Mouse (Mus musculus) frontal cortex, adult (tissue): ENCODE measurements around the gene Tmtc1.

Source experiments
- ATAC-seq: cut with Nextera tagmentation; 2 replicates; pipeline ENCODE4 v1.9.2; 2017; ENCODE audit warnings: mild to moderate bottlenecking, moderate library complexity, mixed read lengths; ENCODE audit not compliant: low TSS enrichment

Tmtc1 gene

DNA sequence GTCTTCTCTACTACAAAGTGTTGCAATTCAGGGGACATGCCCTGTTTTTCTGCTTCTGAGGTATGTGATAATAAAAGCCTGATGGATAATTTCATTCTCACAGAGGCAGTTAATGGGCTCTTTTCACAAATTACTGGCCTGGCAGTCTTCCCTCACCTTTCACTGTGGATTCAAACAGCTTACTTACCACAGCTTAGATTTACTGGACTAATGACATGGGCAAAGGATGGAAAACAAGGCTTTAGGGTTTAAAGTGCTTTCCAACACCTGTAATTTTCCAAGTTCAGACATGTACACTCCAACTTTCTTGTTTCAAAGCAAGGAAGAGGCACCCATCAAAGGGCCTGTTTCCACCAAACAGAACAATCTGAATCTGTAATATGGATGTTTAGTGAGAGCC lies 129.1 kb downstream of the Tmtc1 start:
- ATAC-seq: no peak

DNA sequence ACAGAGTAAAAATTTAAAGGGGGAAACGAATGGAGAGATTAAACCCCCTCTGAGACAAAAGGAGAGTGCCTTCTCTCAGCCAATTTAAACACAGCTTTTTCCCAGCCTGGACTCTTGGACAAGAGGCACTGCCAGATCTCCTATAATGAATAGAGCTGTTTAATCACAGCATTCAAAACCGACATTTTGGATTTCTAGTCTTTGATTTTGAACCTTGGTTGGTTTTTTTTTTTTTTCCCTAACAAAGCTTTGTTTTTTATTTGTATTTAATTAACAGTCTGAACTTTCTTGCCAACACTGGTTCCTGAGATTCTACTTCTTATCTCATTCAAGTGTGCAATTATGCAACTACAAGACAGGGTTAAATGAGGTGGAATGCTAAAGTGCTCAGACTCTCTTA lies 133.2 kb downstream of the Tmtc1 start:
- ATAC-seq: no peak

DNA sequence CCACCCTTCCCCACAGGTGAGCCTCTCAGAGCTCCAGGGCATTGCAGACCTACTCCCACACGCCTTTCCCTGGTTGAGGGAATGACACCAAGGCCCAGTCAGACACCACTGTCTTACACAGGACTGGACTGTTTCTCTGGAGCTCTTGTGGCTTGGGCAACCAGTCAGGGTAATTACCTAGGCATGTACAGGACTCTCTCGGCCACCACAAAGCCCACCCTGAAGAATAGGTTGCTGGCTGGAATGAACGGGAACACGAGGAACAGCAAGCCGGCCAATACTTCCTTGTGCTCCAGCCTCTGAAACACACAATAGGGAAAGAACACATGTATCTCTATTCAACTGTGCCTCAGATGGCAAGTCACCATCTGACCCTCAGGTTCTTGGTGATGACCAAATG lies 138.4 kb downstream of the Tmtc1 start:
- ATAC-seq: no peak

DNA sequence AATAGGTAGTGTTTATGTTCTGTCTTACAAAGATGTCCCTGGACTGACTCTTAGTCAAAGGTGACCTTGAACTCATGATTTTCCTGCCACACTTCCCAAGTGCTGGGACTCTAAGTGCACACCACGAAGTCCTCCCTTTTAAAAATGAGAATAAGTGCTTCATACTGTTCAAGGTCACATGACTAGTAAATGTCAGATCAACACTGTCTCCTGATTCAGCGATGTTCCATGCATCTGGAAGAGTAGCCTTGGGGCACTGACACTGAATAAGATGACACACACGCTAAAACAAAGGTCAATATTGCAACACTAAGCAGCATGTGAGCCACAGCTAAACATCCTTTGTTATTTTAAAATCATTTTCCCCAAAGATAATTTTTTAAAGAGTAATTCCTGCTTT lies 139.0 kb downstream of the Tmtc1 start:
- no peak for ATAC-seq

DNA sequence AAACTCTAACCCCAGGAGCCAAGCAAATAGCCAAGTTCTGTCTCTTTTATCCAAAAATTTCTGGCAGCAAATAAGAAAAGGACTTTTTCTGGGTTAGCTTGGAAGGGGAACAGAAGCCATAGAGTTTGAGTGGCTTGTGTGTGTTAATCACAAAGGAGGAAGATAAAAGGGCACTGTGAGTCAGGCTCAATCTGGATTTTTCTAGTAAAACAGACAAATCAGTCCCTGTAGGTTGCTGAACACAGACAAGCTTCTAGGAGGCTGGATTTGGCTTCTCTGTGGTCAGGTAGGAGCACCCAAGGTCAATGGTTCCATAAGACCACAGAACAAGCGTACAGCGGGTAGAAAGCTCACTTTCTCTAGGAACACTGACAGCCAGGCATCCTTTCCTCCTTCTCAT lies 141.9 kb downstream of the Tmtc1 start:
- no peak for ATAC-seq

DNA sequence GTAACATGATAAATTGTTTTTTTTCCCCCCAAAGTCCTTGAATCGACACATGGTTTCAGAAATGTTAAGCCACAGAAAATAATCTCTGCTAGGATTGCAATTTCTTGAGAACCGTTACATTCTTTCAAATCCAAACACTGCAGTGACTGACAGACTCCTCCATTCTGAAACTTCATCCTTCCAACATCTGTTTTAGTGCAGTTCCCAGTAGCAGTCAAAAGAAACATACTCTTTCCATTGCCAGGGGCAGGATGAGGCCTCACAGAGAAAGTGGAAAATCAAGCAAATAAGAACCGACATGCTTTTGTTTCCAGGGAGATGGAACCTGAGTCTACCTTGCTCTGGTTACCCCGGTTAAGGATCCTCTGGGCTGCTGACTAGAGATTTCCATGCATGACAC lies 147.1 kb downstream of the Tmtc1 start:
- no peak for ATAC-seq

DNA sequence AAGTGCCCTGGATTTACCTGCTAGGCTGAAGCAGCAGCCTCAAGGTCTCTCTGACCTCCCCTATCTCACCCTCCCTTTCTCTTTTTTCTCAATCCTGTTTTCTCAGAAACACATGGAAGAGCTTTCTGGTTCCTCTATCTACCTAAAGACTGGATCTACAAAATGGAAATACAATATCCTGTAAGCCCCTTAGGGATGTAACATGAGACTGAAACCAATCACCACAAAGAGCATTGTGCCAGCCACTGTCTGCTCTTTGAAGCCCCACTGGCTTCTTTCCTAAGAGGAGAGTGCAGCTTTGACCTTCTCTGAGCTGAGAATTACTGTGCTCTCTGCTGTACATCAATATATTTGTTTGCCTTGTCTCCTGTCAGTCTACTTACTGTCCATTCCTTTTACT lies 147.8 kb downstream of the Tmtc1 start:
- ATAC-seq: no peak

DNA sequence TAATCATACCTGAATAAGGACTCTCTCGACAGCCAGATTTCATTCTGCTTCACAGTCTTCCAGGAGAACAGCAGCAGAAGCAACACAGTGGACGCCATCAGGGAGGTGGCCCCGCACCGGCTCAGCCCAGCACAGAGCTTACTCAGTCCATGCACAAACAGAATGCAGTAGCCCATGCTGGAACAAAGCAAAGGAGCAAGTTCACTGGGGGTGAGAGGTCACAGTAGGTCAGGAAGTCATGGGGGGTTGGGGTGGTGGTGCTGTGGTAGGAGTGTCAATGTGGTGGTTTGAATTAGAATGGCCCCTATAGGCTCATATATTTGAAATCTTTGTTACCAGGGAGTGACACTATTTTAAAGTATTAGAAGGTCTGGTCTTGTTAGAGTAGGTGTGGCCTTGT lies 149.7 kb downstream of the Tmtc1 start:
- no peak for ATAC-seq

DNA sequence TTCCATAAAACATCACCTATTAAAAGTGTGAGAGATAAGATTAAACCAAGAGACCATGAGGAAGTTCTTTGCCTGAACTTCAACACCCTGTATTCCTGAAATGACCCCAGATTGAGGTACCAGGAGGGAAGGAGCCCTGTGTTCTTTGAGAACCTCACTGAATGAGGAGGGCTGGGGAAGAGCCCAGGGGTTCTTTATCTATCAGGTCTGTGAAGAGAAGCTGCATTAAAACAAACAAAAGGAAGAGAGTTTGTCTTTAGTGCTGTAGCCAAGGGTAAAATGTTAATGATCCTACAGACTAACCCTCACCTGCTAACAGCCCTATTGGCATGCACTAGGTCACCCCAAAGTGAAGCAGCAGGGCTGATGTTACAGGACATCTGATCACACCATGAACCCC lies 153.3 kb downstream of the Tmtc1 start:
- no peak for ATAC-seq

DNA sequence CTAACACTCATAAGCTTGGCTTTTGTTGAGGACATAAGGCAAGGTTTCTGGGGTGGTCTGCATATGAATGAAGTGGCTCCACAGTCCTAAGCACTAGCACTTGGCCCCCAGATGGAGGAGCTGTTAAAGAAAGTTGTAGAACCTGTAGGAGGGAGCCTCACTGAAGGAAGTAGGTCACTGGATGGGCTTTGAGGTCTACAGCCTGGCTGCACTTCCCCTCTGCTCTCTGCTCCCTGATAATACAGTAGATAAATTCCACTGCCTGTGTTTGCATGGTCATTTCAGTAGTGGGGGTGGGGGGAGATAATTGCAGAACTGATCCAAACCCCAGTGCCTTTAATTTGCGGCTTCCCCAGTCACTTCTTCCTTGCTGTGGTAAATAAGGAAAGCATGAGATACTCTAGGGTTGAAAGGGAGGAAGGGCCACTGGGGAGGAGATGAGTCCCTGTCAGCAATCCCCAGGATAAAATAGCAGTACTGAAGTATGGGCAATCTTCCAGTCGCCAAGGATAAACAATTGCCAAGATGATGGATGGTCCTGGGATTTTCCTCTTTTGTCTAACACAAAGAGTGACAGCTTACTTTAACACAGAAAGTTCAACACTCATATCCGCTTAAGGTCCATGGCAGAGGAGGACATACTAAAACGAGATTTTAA lies 160.8 kb downstream of the Tmtc1 start:
- no peak for ATAC-seq

DNA sequence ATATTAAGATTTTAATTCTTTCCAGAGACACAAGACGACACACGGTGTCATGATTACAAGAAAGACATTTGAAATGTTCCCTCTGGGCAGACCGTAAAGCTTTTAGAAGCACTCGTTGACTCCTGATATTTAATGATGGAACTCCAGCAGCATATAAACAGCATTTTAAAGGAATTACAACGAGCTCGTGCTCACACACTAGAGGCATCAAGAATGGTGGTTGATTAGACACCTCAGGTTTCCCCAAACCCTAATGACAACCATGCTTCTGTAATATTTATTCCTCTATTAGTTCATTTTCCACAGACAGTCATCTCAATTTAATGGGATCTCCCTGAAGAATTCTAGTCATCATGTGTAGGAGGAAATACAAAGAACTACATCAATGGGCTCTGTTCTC lies 164.9 kb downstream of the Tmtc1 start:
- no peak for ATAC-seq

DNA sequence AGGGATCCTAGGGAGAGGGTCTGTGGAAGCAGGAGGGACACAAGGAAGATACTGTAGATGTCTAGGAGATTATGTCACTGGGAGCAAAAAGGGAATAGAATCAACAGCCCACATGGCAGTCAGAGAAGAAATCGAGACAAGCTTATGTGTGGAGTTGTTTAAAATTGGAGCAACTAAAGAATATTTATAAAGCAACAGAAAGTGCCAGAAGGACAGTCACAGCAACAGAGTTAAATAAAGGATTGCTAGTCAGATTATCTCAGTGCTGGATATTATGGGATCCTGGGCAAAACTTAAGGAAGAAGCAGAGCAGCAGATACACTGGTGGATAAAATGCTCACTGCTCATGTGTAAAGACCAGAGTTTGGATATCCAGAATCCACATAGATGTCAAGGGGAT lies 167.8 kb downstream of the Tmtc1 start:
- ATAC-seq: peak; percentile 96

DNA sequence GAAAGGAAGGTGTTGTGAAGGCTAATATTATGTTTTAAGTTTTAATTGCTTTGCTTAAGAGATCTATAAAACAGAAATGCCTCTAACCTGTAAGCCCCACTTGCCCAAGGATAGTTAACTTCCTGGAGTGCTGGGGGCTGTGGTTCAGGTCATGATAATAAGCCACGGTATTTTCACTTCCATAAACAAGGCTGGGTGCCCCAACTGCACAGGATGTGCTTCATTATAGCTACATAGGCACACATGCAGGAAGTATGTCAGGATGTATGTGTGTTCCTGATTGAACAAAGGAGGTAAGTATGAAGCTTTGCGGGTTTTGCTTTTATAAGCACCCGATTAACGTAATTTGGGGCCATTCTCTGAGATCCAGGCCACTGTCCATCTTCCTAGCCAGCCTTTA lies 169.1 kb downstream of the Tmtc1 start:
- ATAC-seq: no peak

DNA sequence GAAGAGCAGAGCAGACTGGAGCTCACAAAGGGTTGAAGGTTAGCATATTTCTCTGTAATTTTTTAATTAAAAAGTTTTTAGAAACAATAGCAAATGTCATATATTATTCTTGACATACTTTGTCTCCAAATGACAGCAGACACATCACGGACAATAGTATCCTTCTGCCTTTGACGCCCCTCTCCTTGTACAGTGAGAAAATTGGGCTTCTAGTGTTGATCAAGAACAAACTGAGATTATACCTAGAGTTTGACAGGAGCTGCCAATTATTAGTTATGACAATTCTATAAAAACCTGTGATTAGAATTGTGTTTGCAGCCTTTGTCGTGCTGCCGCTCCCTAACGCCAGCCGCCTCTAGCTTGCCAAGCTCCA lies 183.5 kb downstream of the Tmtc1 start:
- ATAC-seq: no peak

DNA sequence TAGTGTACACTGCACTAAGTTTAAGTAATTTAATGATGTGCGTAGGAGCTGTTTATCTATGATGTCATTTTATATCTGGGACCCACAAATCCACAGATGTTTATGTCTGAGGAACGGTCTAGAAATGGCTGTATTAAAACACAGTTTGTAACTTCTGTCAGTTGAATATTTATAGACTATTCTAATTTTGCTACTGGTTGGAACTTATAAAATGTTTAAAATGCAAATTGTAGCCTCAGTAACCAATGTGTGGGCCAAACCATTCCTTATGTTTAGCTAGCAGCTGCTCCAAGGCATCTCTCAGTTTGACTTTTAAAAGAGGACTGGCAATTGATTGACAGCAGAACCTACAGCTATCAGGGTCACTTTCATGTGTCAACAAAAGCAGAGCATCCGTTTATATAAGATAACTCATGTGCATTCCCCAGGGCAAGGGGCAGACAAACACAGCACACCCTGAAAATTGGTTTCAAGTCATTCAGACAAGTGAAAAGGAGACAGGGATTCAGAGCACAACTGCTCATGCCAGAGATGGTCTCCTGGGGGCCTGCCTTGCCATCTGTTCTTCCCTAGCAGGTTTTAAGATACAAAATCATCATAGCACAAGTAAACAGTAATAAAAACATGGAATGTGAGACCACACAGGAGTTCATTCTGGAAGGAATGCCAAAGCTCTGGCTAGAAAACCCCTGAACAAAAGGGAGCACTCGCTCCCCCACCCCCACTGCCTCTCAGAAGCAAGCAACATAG lies 184.0 kb downstream of the Tmtc1 start:
- ATAC-seq: peak; percentile 56

DNA sequence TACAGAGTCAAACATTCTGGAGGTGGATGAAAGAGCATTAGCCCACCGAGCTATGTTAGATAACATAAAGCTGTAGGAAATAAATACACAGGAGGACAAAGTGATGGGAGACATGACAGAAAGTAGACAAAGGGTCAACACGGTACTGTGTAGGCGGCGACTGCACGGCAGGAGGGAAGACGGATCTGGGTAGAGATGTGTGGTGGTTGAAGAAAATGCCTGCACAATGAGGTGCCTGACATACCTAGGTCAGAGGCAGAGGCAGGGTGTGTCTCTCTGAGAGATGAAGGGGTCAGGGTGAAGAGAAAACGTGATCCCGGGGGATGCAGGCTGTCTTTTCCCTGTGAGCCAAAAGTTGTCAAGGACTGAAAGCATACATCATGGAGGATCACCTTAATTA lies 185.1 kb downstream of the Tmtc1 start:
- no peak for ATAC-seq

DNA sequence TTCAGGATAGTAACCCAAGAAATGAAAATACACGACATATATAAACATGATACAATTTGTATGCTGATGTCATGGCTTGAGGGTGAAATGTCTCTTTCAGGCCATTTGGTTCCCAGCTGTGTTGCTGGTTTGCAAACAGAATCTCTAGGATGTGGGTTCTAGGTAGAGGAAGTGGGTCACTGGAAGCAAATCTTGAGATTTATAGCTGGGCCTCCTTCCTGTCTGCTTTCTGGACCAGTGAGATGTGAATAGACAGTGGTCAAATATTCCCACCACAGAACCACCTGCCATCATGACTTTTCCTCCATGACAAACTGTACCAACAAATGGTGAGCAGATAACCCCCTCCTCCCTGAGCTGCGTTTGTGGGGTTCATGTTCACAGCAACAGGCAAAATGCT lies 186.4 kb downstream of the Tmtc1 start:
- ATAC-seq: no peak

DNA sequence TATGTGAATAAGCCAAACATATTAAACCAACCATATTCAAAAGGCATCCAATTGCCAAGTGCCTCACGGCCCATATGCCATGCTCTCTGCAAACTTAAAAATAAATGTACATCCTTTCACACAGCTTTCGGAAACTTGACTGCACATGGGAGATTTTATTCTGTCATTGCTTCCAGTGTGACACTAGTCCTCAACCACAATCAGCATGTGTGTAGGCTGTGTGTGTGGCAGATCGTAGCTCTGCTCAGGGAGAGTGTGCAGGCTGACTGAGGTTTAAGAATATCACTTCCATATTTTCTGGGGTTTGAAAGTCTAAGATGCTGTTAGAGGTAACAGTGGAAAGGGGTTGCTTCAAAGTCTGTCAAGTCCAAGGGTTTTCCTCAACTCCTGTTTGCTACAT lies 188.1 kb downstream of the Tmtc1 start:
- ATAC-seq: peak; percentile 84

DNA sequence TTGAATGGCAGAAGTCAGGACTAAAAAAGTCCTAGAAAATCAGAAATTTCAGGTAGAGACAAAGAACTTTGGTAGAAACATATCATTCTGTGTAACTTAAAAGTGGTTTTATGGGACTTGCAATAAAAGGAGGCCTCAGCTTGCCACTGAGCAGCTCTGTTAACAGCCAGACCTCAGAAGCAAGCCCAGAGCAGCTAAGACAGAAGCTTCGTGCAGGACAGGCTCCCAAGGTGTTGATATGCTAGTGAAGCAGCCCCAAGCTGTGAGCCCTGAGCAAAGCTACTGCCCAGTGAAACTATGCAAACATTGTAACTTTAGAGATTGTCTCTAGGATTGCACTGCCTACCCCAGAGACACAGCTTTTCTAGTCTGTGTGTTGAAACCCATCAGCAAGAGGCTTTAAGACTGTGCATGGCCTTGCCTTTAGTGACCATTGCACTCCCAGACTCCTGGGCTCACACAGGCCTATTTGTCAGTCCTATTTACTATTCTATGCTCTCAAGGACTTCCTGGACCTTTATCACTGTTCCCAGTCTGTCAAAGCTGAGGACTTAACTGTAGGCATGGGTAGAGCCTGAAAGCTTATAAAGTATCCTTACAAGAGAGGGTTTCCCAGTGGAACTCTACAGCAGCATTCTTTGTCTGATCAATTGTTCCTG lies 188.7 kb downstream of the Tmtc1 start:
- ATAC-seq: 0 out of 2 replicates have a peak, but pooled peaks have one; percentile 2

DNA sequence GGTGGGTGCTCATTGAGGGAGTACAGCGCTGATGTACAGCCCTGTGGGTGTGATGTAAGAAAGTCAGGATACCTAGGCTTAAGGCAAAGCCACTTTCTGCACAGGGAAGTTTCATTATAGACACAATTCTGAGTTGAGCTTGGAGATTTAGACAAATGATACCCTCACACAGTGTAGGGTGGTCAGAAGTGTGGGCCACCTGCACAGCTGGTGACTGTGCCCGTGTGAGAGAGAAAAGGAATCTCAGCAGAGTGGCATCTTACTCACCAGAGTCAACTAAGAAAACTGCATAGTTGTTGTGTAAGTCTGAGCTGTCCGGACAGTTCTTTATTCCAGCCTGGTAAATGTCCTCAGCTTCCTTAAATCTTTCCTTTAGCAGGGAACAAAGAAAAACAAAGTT lies 195.0 kb downstream of the Tmtc1 start:
- 0 out of 2 replicates have a peak, but pooled peaks have one; percentile 10 for ATAC-seq

DNA sequence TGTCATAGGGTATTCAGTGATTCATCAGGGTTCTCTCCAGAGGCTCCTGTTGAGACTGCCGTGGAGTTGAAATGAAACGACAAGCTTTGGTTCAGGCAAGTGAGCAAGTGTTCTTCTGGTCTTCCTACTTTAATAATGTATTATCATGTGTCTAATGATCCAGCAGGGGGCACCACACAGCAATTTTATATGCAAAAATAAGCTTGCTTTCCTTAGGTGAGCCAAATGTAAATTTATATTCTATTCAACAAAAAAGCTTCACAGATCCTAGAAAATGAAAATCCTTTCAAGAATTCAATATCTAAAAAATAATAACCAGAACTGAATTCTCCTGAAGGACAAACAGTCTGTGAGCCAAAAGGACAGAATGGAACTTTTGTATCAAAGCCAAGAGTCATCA lies 195.6 kb downstream of the Tmtc1 start:
- no peak for ATAC-seq

DNA sequence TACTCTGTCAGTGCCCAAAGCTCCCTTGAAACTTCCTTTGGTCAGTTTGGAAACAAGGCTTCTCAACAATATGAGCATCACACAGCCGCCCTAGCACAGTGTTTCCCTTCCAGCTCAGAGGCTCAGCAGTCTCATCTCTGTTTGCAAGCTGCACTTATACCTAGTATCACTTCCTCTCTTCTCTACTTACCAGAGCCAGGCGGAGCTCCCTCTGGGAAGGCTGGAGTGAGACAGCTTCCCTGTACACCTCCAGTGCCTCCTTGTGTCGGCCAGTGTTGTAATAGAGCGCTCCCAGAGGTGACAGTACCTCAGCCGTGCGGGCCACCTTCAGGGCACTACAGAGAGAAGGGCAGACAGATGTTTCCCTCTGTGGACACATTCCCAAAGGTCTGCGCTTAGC lies 197.6 kb downstream of the Tmtc1 start:
- ATAC-seq: no peak

DNA sequence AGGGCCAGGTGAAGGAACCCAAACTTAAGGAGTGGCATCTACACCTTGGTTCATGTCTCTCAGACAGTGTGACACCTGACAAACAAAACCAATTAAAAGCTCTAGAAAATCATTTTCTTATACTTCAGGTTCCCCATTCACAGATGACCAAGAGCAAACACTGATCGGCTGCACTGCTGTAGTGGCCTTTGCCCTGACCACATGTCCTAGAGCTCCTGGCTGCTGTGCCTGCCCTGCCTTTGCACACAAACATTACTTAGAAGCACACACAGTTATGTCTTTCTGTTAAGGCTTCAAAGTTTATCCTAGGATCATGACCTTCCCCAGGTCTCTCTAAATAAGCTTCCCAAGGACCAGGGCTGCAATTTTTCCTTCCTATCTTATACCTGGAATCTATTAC lies 199.4 kb downstream of the Tmtc1 start:
- no peak for ATAC-seq
